Mouse (Mus musculus): Measurements from ENCODE around the gene Pigo.

GRCm38 (mm10) chr4:43058392-43058752 is 32.8 kb upstream of the Pigo start:
- TF ChIP-seq EP300 (IDR thresholded peaks at IDR 0.05; ENCODE audit: low read depth): no peak
- TF ChIP-seq CTCF (IDR thresholded peaks at IDR 0.05; ENCODE audit: low read depth): no peak

All from liver, embryonic 14.5 days (tissue).